In the genomic region with DNA sequence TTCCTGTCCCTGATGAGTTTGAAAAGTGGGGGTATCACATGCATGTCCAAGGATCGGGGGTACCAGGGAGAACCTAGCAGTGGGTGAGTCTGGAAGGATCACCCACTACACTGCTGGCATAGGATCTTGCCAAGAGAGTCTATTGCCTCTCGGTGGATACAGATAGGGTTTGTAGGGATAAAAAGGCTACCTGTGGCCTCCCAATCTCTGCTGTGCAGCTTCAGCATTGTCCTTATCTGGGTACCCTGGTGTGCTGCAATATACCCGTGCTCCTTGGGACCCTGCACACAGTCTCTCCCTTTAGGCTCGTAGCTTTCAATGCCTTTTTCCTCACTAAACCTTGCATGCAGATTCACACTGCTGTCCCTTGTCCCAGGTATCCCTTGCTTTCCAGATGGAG, we compare ENCODE assay signal across 20 mouse cellular contexts.
"Had no signal": no experiment of that assay in that cellular context is flagged by ENCODE, and none has a peak within 500 bp of the region (broad histone marks: within the 10 kb centered on the region; RNA-seq: fewer than 3 reads in every experiment).

No protein-coding gene starts in this region.

- H3K27me3 ChIP-seq: limb, embryonic 15.5 days; liver, embryonic 15.5 days; neural tube, embryonic 13.5 days; neural tube, embryonic 15.5 days had no signal

- H3K27ac ChIP-seq: limb, embryonic 15.5 days; liver, embryonic 15.5 days; midbrain, embryonic 10.5 days; midbrain, embryonic 12.5 days; neural tube, embryonic 13.5 days; neural tube, embryonic 15.5 days had no signal

- H3K9ac ChIP-seq: limb, embryonic 15.5 days; liver, embryonic 15.5 days; lung, embryonic 14.5 days; midbrain, embryonic 12.5 days; neural tube, embryonic 13.5 days; neural tube, embryonic 15.5 days had no signal

- ATAC-seq: midbrain, embryonic 16.5 days had no signal

- H3K9me3 ChIP-seq: limb, embryonic 15.5 days; liver, embryonic 15.5 days; megakaryocyte, embryonic 14.5 days; midbrain, embryonic 10.5 days; midbrain, embryonic 12.5 days; neural tube, embryonic 13.5 days; neural tube, embryonic 15.5 days had no signal

- H3K4me2 ChIP-seq: limb, embryonic 15.5 days; liver, embryonic 15.5 days; lung, embryonic 14.5 days; midbrain, embryonic 12.5 days; neural tube, embryonic 13.5 days; neural tube, embryonic 15.5 days had no signal

- H3K4me3 ChIP-seq: limb, embryonic 15.5 days; liver, embryonic 15.5 days; megakaryocyte, embryonic 14.5 days; midbrain, embryonic 10.5 days; midbrain, embryonic 12.5 days; myocyte; neural tube, embryonic 13.5 days; neural tube, embryonic 15.5 days had no signal

- DNase-seq: lung, adult 18-20 months; lung, embryonic 14.5 days; lung, postnatal 10 days; lung, postnatal 4 days; midbrain, embryonic 14.5 days; retina, postnatal 1 day; right cerebral cortex, adult 18-20 months; right cerebral cortex, postnatal 25 days; thymus, adult 18-20 months; thymus, postnatal 25 days; thymus, postnatal 4 days had no signal

- H3K36me3 ChIP-seq: midbrain, embryonic 12.5 days; neural tube, embryonic 15.5 days had no signal

- H3K4me1 ChIP-seq: liver, embryonic 15.5 days had no signal
